Mouse (Mus musculus): Measurements from ENCODE around the gene Actr6. TPM values are rescaled to one million over a fixed set of nuclear protein-coding genes. Genes with fewer than 3 reads are reported as not detected.
"Not testable (repeated sequence)": the region's sequence is repeated elsewhere in the genome, so short reads cannot be mapped to it uniquely, and the experiment has no call there.

Gene Actr6
- polyA plus RNA-seq, 1 experiment from 2014 or later = 33.4 TPM

GRCm38 (mm10) chr10:89731341-89731740 lies 754 bp downstream of the Actr6 start:
- no peak for ATAC-seq (replicated peaks; ENCODE audit: low FRiP score)
- H3K9ac ChIP-seq = peak overlapping the region; percentile 65
- 13% methylated on average over 5 of the region's 5 CpGs for WGBS

GRCm38 (mm10) chr10:89730386-89730785 lies 1.7 kb downstream of the Actr6 start:
- Histone ChIP-seq H3K27me3 (no peaks in the 10 kb centered on the region), H3K4me1 (peaks cover 18% of the 10 kb centered on the region), H3K4me2 (no peak overlapping the region), H3K36me3 (peaks cover 22% of the 10 kb centered on the region), H3K4me3 (replicated peaks) (no peak overlapping the region), H3K27ac (no peak overlapping the region), H3K9me3 (replicated peaks) (no peaks in the 10 kb centered on the region), H3K9ac (no peak overlapping the region)
- no peak for ATAC-seq (replicated peaks; ENCODE audit: low FRiP score)
- 82% methylated on average over 6 of the region's 6 CpGs for WGBS

More at GRCm38 (mm10) chr10:89731341-89731740, 754 bp downstream of the Actr6 start:
- peak overlapping the region; percentile 70 for H3K4me2 ChIP-seq
- peaks cover 12% of the 10 kb centered on the region for H3K36me3 ChIP-seq
- peak overlapping the region; percentile 79 for H3K4me3 ChIP-seq (replicated peaks)
- H3K27me3 ChIP-seq = no peaks in the 10 kb centered on the region
- no peaks in the 10 kb centered on the region for H3K9me3 ChIP-seq (replicated peaks)
- H3K4me1 ChIP-seq = peaks cover 18% of the 10 kb centered on the region
- H3K27ac ChIP-seq = no peak overlapping the region

- no peak overlapping the region for H3K27ac ChIP-seq
- no peak overlapping the region for H3K4me3 ChIP-seq (replicated peaks)
- 0 out of 2 replicates have a peak, but pooled peaks have one; percentile 18 for ATAC-seq (replicated peaks; ENCODE audit: low FRiP score)
- no peaks in the 10 kb centered on the region for H3K27me3 ChIP-seq
- H3K36me3 ChIP-seq = peaks cover 51% of the 10 kb centered on the region
- 78% methylated on average over 14 of the region's 14 CpGs for WGBS
- H3K4me1 ChIP-seq = no peaks in the 10 kb centered on the region
- no peak overlapping the region for H3K9ac ChIP-seq
- H3K9me3 ChIP-seq (replicated peaks) = no peaks in the 10 kb centered on the region
- no peak overlapping the region for H3K4me2 ChIP-seq
Observed at GRCm38 (mm10) chr10:89722247-89723195, 9.6 kb downstream of the Actr6 start.

- 66% methylated on average over 3 of the region's 3 CpGs for WGBS
- Histone ChIP-seq H3K27ac (no peak overlapping the region), H3K4me1 (no peaks in the 10 kb centered on the region), H3K9me3 (replicated peaks) (no peaks in the 10 kb centered on the region), H3K4me3 (replicated peaks) (no peak overlapping the region), H3K27me3 (no peaks in the 10 kb centered on the region), H3K36me3 (peaks cover 45% of the 10 kb centered on the region), H3K4me2 (no peak overlapping the region), H3K9ac (no peak overlapping the region)
- no peak for ATAC-seq (replicated peaks; ENCODE audit: low FRiP score)
Observed at GRCm38 (mm10) chr10:89720796-89721195, 11.3 kb downstream of the Actr6 start.

- no peak for ATAC-seq (replicated peaks; ENCODE audit: low FRiP score)
- Histone ChIP-seq H3K4me3 (replicated peaks) (no peak overlapping the region), H3K4me2 (no peak overlapping the region), H3K36me3 (peaks cover 45% of the 10 kb centered on the region), H3K27ac (no peak overlapping the region), H3K4me1 (no peaks in the 10 kb centered on the region), H3K9me3 (replicated peaks) (no peaks in the 10 kb centered on the region), H3K9ac (no peak overlapping the region), H3K27me3 (no peaks in the 10 kb centered on the region)
Observed at GRCm38 (mm10) chr10:89720252-89720651, 11.8 kb downstream of the Actr6 start.

GRCm38 (mm10) chr10:89714910-89715309 lies 17.2 kb downstream of the Actr6 start:
- Histone ChIP-seq H3K9ac (no peak overlapping the region), H3K27me3 (no peaks in the 10 kb centered on the region), H3K4me3 (replicated peaks) (no peak overlapping the region), H3K4me1 (no peaks in the 10 kb centered on the region), H3K9me3 (replicated peaks) (no peaks in the 10 kb centered on the region), H3K36me3 (peaks cover 55% of the 10 kb centered on the region), H3K27ac (no peak overlapping the region), H3K4me2 (no peak overlapping the region)
- WGBS = 87% methylated on average over 10 of the region's 10 CpGs
- no peak for ATAC-seq (replicated peaks; ENCODE audit: low FRiP score)

- Histone ChIP-seq H3K4me1 (no peaks in the 10 kb centered on the region; the same call in 1 of the 2 replicates), H3K27me3 (no peaks in the 10 kb centered on the region), H3K9me3 (replicated peaks) (no peaks in the 10 kb centered on the region), H3K4me3 (replicated peaks) (no peak overlapping the region; the same call in 1 of the 2 replicates), H3K36me3 (peaks cover 26% of the 10 kb centered on the region), H3K27ac (no peak overlapping the region), H3K4me2 (peak overlapping the region; percentile 28), H3K9ac (no peak overlapping the region)
- WGBS = 35% methylated on average over 10 of the region's 10 CpGs
- ATAC-seq (replicated peaks; ENCODE audit: low FRiP score) = peak; percentile 79
Observed at GRCm38 (mm10) chr10:89708720-89709119, 23.4 kb downstream of the Actr6 start.

- no peak for ATAC-seq (replicated peaks; ENCODE audit: low FRiP score)
- Histone ChIP-seq H3K4me3 (replicated peaks) (no peak overlapping the region), H3K27me3 (no peaks in the 10 kb centered on the region), H3K9me3 (replicated peaks) (no peaks in the 10 kb centered on the region), H3K4me2 (no peak overlapping the region), H3K4me1 (no peaks in the 10 kb centered on the region; the same call in 1 of the 2 replicates), H3K27ac (no peak overlapping the region), H3K36me3 (peaks cover 13% of the 10 kb centered on the region), H3K9ac (no peak overlapping the region)
- whole genome bisulfite sequencing = 77% methylated on average over 3 of the region's 3 CpGs
Observed at GRCm38 (mm10) chr10:89707397-89707796, 24.7 kb downstream of the Actr6 start.

GRCm38 (mm10) chr10:89703042-89703441 lies 29.1 kb downstream of the Actr6 start:
- H3K36me3 ChIP-seq = no peaks in the 10 kb centered on the region
- H3K9ac ChIP-seq = no peak overlapping the region
- H3K4me1 ChIP-seq = no peaks in the 10 kb centered on the region
- no peak overlapping the region for H3K4me3 ChIP-seq (replicated peaks)
- no peak for ATAC-seq (replicated peaks; ENCODE audit: low FRiP score)
- H3K4me2 ChIP-seq = no peak overlapping the region
- no peaks in the 10 kb centered on the region for H3K9me3 ChIP-seq (replicated peaks)
- 53% methylated on average over 5 of the region's 5 CpGs for WGBS
- H3K27ac ChIP-seq = no peak overlapping the region
- no peaks in the 10 kb centered on the region for H3K27me3 ChIP-seq

- H3K36me3 ChIP-seq = no peaks in the 10 kb centered on the region
- no peak overlapping the region for H3K4me3 ChIP-seq (replicated peaks)
- no peak for ATAC-seq (replicated peaks; ENCODE audit: low FRiP score)
- H3K9ac ChIP-seq = no peak overlapping the region
- 94% methylated on average over 3 of the region's 3 CpGs for WGBS
- H3K27me3 ChIP-seq = no peaks in the 10 kb centered on the region
- no peak overlapping the region for H3K27ac ChIP-seq
- no peak overlapping the region for H3K4me2 ChIP-seq
- H3K4me1 ChIP-seq = no peaks in the 10 kb centered on the region
- no peaks in the 10 kb centered on the region for H3K9me3 ChIP-seq (replicated peaks)
Observed at GRCm38 (mm10) chr10:89697956-89698355, 34.1 kb downstream of the Actr6 start.

- 70% methylated on average over 2 of the region's 2 CpGs for WGBS
Observed at GRCm38 (mm10) chr10:89696270-89696669, 35.8 kb downstream of the Actr6 start.

GRCm38 (mm10) chr10:89695194-89695911 lies 36.7 kb downstream of the Actr6 start:
- Histone ChIP-seq H3K4me1 (no peaks in the 10 kb centered on the region), H3K4me3 (replicated peaks) (no peak overlapping the region), H3K27ac (no peak overlapping the region), H3K36me3 (no peaks in the 10 kb centered on the region), H3K27me3 (no peaks in the 10 kb centered on the region), H3K4me2 (no peak overlapping the region), H3K9ac (no peak overlapping the region), H3K9me3 (replicated peaks) (no peaks in the 10 kb centered on the region)
- 81% methylated on average over 20 of the region's 20 CpGs for WGBS
- ATAC-seq (replicated peaks; ENCODE audit: low FRiP score) = no peak

More at GRCm38 (mm10) chr10:89696270-89696669, 35.8 kb downstream of the Actr6 start:
- H3K9me3 ChIP-seq (replicated peaks); H3K9ac ChIP-seq; H3K27ac ChIP-seq; ATAC-seq (replicated peaks; ENCODE audit: low FRiP score); H3K36me3 ChIP-seq; H3K4me3 ChIP-seq (replicated peaks); H3K4me2 ChIP-seq; H3K27me3 ChIP-seq; H3K4me1 ChIP-seq: not testable (repeated sequence)

Data from kidney, embryonic 15.5 days (tissue).